Mouse (Mus musculus) G1E (cell line): ENCODE results near the gene Grid2ip.

ENCODE experiments used
- CTCF ChIP-seq: IDR thresholded peaks from 2 replicates; pipeline ENCODE4 v1.5.1; 2012; ENCODE audit warnings: low read depth, low read length, inconsistent platforms, mixed read lengths
- GATA1 ChIP-seq: IDR thresholded peaks from 2 replicates; pipeline ENCODE4 v1.6.1; 2012; ENCODE audit warnings: borderline replicate concordance, low read length, inconsistent platforms, mixed read lengths
- POLR2AphosphoS5 ChIP-seq: IDR thresholded peaks from 2 replicates; pipeline ENCODE4 v1.6.1; 2012; ENCODE audit warnings: low read depth, low read length, inconsistent platforms; ENCODE audit not compliant: insufficient replicate concordance
- TAL1 ChIP-seq: conservative IDR thresholded peaks from 2 replicates; pipeline ENCODE4 v1.6.1; 2012; ENCODE audit warnings: low read depth, low read length, inconsistent platforms, mixed read lengths

DNA sequence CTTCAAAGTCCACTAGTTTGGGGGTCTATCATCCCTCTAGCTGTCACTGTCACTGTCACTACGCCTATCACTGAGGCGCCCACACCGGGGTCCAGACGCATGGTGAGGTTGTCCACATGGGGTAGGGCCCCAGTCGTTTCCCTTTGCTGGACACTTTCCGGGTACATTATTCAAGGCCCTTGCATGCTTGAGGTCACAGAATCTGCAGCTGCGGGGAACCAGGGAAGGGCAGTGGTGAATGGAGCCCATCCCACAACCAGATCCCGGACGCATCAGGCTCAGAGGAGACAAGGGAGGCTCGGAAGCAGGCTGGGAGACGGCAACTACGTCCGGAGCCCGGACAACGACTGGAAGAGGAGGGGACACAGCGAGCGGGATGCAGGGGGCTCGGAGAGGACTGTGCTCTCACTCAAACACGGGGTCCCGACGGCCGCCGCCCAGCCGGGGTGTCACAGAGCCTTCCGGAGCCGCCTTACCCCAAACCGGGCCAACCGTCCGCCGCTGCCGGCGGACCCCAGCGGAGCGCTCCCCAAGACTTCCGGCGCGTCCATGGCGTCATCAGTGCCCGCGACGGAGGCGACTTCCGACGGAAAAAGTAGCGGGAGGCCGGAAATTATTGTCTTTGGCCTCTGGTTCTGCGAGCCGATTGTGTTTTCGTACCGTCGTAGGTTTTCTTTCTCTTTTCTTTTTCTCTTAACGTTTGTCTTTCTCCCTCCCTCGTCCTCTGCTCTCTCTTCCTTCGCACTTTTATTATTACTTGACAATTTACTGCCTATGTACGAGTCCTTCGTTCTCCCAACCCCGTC is 28.2 kb upstream of the Grid2ip start, which contains the start of gene Zdhhc4:
- TF ChIP-seq GATA1 = no peak
- no peak for TF ChIP-seq CTCF
- TF ChIP-seq TAL1 = no peak
- TF ChIP-seq POLR2AphosphoS5 = no peak
